Mouse (Mus musculus) limb, embryonic 10.5 days (tissue): ENCODE results near the gene Rnase11. TPM values are rescaled to one million over a fixed set of nuclear protein-coding genes. Genes with fewer than 3 reads are reported as not detected.
"Not testable (repeated sequence)": the region's sequence is repeated elsewhere in the genome, so short reads cannot be mapped to it uniquely, and the experiment has no call there.

Source experiments
- DNase-seq: peaks from one replicate; pipeline ENCODE4 v3.0.0-alpha.2; 2017; ENCODE audit warnings: low spot score
- H3K27ac ChIP-seq: fragments of 300-500 bp; sonication (generic); 2 replicates; pipeline ENCODE4 v1.5.1; 2016; ENCODE audit warnings: mild to moderate bottlenecking
- H3K27me3 ChIP-seq: fragments of 300-500 bp; sonication (generic); 2 replicates; pipeline ENCODE4 v1.6.1; 2016; ENCODE audit warnings: low read depth, mild to moderate bottlenecking; ENCODE audit not compliant: poor library complexity, severe bottlenecking
- H3K36me3 ChIP-seq: fragments of 300-500 bp; sonication (generic); 2 replicates; pipeline ENCODE4 v1.6.1; 2016; ENCODE audit warnings: mild to moderate bottlenecking, moderate library complexity
- H3K4me1 ChIP-seq: fragments of 300-500 bp; sonication (generic); 2 replicates; pipeline ENCODE4 v1.6.1; 2016
- H3K4me3 ChIP-seq: fragments of 300-500 bp; sonication (generic); 2 replicates; pipeline ENCODE4 v1.5.1; 2016; ENCODE audit warnings: mild to moderate bottlenecking, moderate library complexity
- H3K9me3 ChIP-seq: fragments of 300-500 bp; sonication (generic); replicated peaks from 2 replicates; pipeline ENCODE4 v1.6.1; 2016; ENCODE audit warnings: mild to moderate bottlenecking
- WGBS: fragments of 180-500 bp; shearing (Covaris S2); methylation state at CpG from one replicate; pipeline ENCODE4 v1.1.7; 2016; 5-methylcytosine and 5-hydroxymethylcytosine counted together
- polyA plus RNA-seq: library from polyadenylated mRNA; unstranded; fragments of >200 nt; fragmentation: Nextera tagmentation; extraction: Ambion mirVana; gene quantifications from 2 replicates; pipeline ENCODE4 v1.2.1, GENCODE M21; 2016

The Rnase11 gene
- polyA plus RNA-seq, 1 experiment from 2014 or later = not detected

GRCm38 (mm10) chr14:51023457-51023856 lies 26.5 kb downstream of the Rnase11 start:
- DNase-seq = no peak
- 85% methylated on average over 4 of the region's 4 CpGs for whole genome bisulfite sequencing
- H3K36me3 ChIP-seq = no peaks in the 10 kb centered on the region
- no peaks in the 10 kb centered on the region for H3K4me1 ChIP-seq
- no peaks in the 10 kb centered on the region for H3K9me3 ChIP-seq
- no peak overlapping the region for H3K4me3 ChIP-seq
- H3K27ac ChIP-seq = no peak overlapping the region
- H3K27me3 ChIP-seq = no peaks in the 10 kb centered on the region

GRCm38 (mm10) chr14:51017256-51017655 lies 32.7 kb downstream of the Rnase11 start:
- no peak for DNase-seq
- H3K27ac ChIP-seq = no peak overlapping the region
- H3K4me1 ChIP-seq = no peaks in the 10 kb centered on the region
- 77% methylated on average over 3 of the region's 3 CpGs for WGBS
- no peak overlapping the region for H3K4me3 ChIP-seq
- H3K27me3 ChIP-seq = no peaks in the 10 kb centered on the region
- no peaks in the 10 kb centered on the region for H3K9me3 ChIP-seq
- H3K36me3 ChIP-seq = no peaks in the 10 kb centered on the region

GRCm38 (mm10) chr14:51015780-51016179 lies 34.2 kb downstream of the Rnase11 start:
- Histone ChIP-seq H3K27ac (no peak overlapping the region), H3K4me3 (no peak overlapping the region), H3K4me1 (no peaks in the 10 kb centered on the region), H3K36me3 (no peaks in the 10 kb centered on the region), H3K9me3 (no peaks in the 10 kb centered on the region), H3K27me3 (no peaks in the 10 kb centered on the region)
- DNase-seq = no peak

GRCm38 (mm10) chr14:51014724-51015123 lies 35.2 kb downstream of the Rnase11 start:
- not testable (repeated sequence) for H3K27me3 ChIP-seq, H3K9me3 ChIP-seq, H3K27ac ChIP-seq, H3K4me3 ChIP-seq, DNase-seq, H3K4me1 ChIP-seq, H3K36me3 ChIP-seq
- WGBS = 85% methylated on average over 3 of the region's 3 CpGs

GRCm38 (mm10) chr14:51009572-51009971 lies 40.4 kb downstream of the Rnase11 start:
- H3K27me3 ChIP-seq = no peaks in the 10 kb centered on the region
- no peak overlapping the region for H3K27ac ChIP-seq
- WGBS = 85% methylated on average over 6 of the region's 6 CpGs
- DNase-seq = no peak
- H3K9me3 ChIP-seq = no peaks in the 10 kb centered on the region
- H3K36me3 ChIP-seq = no peaks in the 10 kb centered on the region
- H3K4me3 ChIP-seq = no peak overlapping the region
- H3K4me1 ChIP-seq = no peaks in the 10 kb centered on the region

- Histone ChIP-seq H3K27me3 (no peaks in the 10 kb centered on the region), H3K27ac (no peak overlapping the region), H3K36me3 (no peaks in the 10 kb centered on the region), H3K4me3 (no peak overlapping the region), H3K9me3 (no peaks in the 10 kb centered on the region), H3K4me1 (no peaks in the 10 kb centered on the region)
- no peak for DNase-seq
- WGBS = 88% methylated on average over 4 of the region's 4 CpGs
These were observed 41.2 kb downstream of the Rnase11 start for GRCm38 (mm10) chr14:51008781-51009180.

- 84% methylated on average over 13 of the region's 13 CpGs for WGBS
- no peak for DNase-seq
- Histone ChIP-seq H3K27ac (no peak overlapping the region), H3K4me3 (no peak overlapping the region), H3K9me3 (no peaks in the 10 kb centered on the region), H3K36me3 (no peaks in the 10 kb centered on the region), H3K27me3 (no peaks in the 10 kb centered on the region), H3K4me1 (no peaks in the 10 kb centered on the region)
These were observed 41.8 kb downstream of the Rnase11 start for GRCm38 (mm10) chr14:51007914-51008713.

GRCm38 (mm10) chr14:51007152-51007801 lies 42.7 kb downstream of the Rnase11 start, which contains the start of gene Rnase10:
Gene Rnase10, plus strand, starts transcription at chr14:51007751.
- DNase-seq = no peak
- Histone ChIP-seq H3K27ac (no peak within 1 kb of the TSS), H3K4me3 (no peak within 1 kb of the TSS), H3K9me3 (no peaks in the 10 kb centered on the region), H3K27me3 (no peaks in the 10 kb centered on the region), H3K36me3 (no peaks in the 10 kb centered on the region), H3K4me1 (no peaks in the 10 kb centered on the region)
- WGBS = 54% methylated on average over 8 of the region's 8 CpGs

Other genes starting within 250 kb of the Rnase11 start
- not detected in 2 replicates for gene Ccnb1ip1, start 242.4 kb downstream of the Rnase11 start, polyA plus RNA-seq
- gene Parp2, start 242.3 kb downstream of the Rnase11 start, polyA plus RNA-seq = 63.3 and 77.2 TPM in 2 replicates
- 3.8 and 5.7 TPM in 2 replicates for gene Tep1, start 179.6 kb downstream of the Rnase11 start, polyA plus RNA-seq
- gene Klhl33, start 152.7 kb downstream of the Rnase11 start, polyA plus RNA-seq = 0.06 and 0.10 TPM in 2 replicates
- gene Osgep, start 125.3 kb downstream of the Rnase11 start, polyA plus RNA-seq = 179 and 201 TPM in 2 replicates
- gene Apex1, start 125.2 kb downstream of the Rnase11 start, polyA plus RNA-seq = 526 and 613 TPM in 2 replicates
- 45.4 and 51.9 TPM in 2 replicates for gene Pip4p1, start 119.3 kb downstream of the Rnase11 start, polyA plus RNA-seq
- gene Pnp, start 119.1 kb downstream of the Rnase11 start, polyA plus RNA-seq = 88.3 and 89.7 TPM in 2 replicates
- gene Gm49342, start 105.6 kb downstream of the Rnase11 start, polyA plus RNA-seq = not detected in 2 replicates
- 0.48 and 0.65 TPM in 2 replicates for gene Pnp2, start 94.2 kb downstream of the Rnase11 start, polyA plus RNA-seq
- not detected in 2 replicates for gene Rnase10, start 42.4 kb downstream of the Rnase11 start, polyA plus RNA-seq
- not detected in 2 replicates for gene Rnase9, start 8.3 kb downstream of the Rnase11 start, polyA plus RNA-seq
- 0.30 TPM in 1 of 2 replicates, not detected in the other for gene Rnase12, start 7.5 kb upstream of the Rnase11 start, polyA plus RNA-seq
- gene Olfr750, start 24.3 kb upstream of the Rnase11 start, polyA plus RNA-seq = not detected in 2 replicates
- 5.1 and 6.6 TPM in 2 replicates for gene Rnase4, start 40.9 kb upstream of the Rnase11 start, polyA plus RNA-seq
- gene Ang, start 41.0 kb upstream of the Rnase11 start, polyA plus RNA-seq = 1.5 and 1.8 TPM in 2 replicates
- gene Eddm3b, start 64.3 kb upstream of the Rnase11 start, polyA plus RNA-seq = not detected in 2 replicates
- gene Rnase6, start 73.7 kb upstream of the Rnase11 start, polyA plus RNA-seq = 0.14 TPM in 1 of 2 replicates, not detected in the other
- 0.15 TPM in 1 of 2 replicates, not detected in the other for gene Rnase1, start 96.6 kb upstream of the Rnase11 start, polyA plus RNA-seq
- gene Rnase2b, start 112.1 kb upstream of the Rnase11 start, polyA plus RNA-seq = not detected in 2 replicates
- gene Ang2, start 149.0 kb upstream of the Rnase11 start, polyA plus RNA-seq = not detected in 2 replicates
- not detected in 2 replicates for gene Ear14, start 153.2 kb upstream of the Rnase11 start, polyA plus RNA-seq
- gene Rnase2a, start 205.9 kb upstream of the Rnase11 start, polyA plus RNA-seq = not detected in 2 replicates